Mouse (Mus musculus) stomach, embryonic 14.5 days (tissue): Measurements from ENCODE around the gene Scn1b. TPM values are rescaled to one million over a fixed set of nuclear protein-coding genes. Genes with fewer than 3 reads are reported as not detected.

Experiments used
- ATAC-seq: fragments of 200-750 bp; cut with Nextera tagmentation; 2 replicates; pipeline ENCODE4 v1.8.0; 2017; ENCODE audit warnings: low read depth, moderate TSS enrichment; ENCODE audit not compliant: insufficient number of reproducible peaks, insufficient read depth, low FRiP score
- H3K27ac ChIP-seq: fragments of 300-500 bp; sonication (generic); 2 replicates; pipeline ENCODE4 v1.5.1; 2014; ENCODE audit warnings: mild to moderate bottlenecking, low read length, moderate library complexity, mixed read lengths
- H3K27me3 ChIP-seq: fragments of 300-500 bp; sonication (generic); 2 replicates; pipeline ENCODE4 v1.6.1; 2014; ENCODE audit warnings: low read length, control low read depth, mixed read lengths; ENCODE audit not compliant: control insufficient read depth, insufficient read depth
- H3K36me3 ChIP-seq: fragments of 300-500 bp; sonication (generic); 2 replicates; pipeline ENCODE4 v1.6.1; 2014; ENCODE audit warnings: mild to moderate bottlenecking, control low read depth, low read length, moderate library complexity, mixed read lengths; ENCODE audit not compliant: control insufficient read depth, insufficient read depth
- H3K4me1 ChIP-seq: fragments of 300-500 bp; sonication (generic); 2 replicates; pipeline ENCODE4 v1.6.1; 2014; ENCODE audit warnings: low read length, control low read depth, mixed read lengths; ENCODE audit not compliant: control insufficient read depth, insufficient read depth
- H3K4me2 ChIP-seq: fragments of 300-500 bp; sonication (generic); replicated peaks from 2 replicates; pipeline ENCODE4 v1.6.1; 2014; ENCODE audit warnings: low read depth, low read length, control low read depth
- H3K4me3 ChIP-seq: fragments of 300-500 bp; sonication (generic); 2 replicates; pipeline ENCODE4 v1.5.1; 2014; ENCODE audit warnings: low read depth, low read length, control low read depth
- H3K9ac ChIP-seq: fragments of 300-500 bp; sonication (generic); replicated peaks from 2 replicates; pipeline ENCODE4 v1.6.1; 2014; ENCODE audit warnings: low read depth, mild to moderate bottlenecking, control low read depth, low read length, moderate library complexity, mixed read lengths
- H3K9me3 ChIP-seq: fragments of 300-500 bp; sonication (generic); 2 replicates; pipeline ENCODE4 v1.6.1; 2016; ENCODE audit warnings: low read depth, low read length, control low read depth; ENCODE audit not compliant: control insufficient read depth
- WGBS: fragments of 180-500 bp; shearing (Covaris S2); extraction: QIAGEN DNeasy Blood & Tissue Kit; methylation state at CpG from one replicate; pipeline ENCODE4 v1.1.7; 2014; 5-methylcytosine and 5-hydroxymethylcytosine counted together
- polyA plus RNA-seq: library from polyadenylated mRNA; unstranded; fragments of >200 nt; fragmentation: Nextera tagmentation; extraction: Ambion mirVana; gene quantifications from 2 replicates; pipeline ENCODE4 v1.2.1, GENCODE M21; 2014

The Scn1b gene
- polyA plus RNA-seq = 1.2 and 1.4 TPM in 2 replicates

GRCm38 (mm10) chr7:31126851-31127724 is at the start of gene Scn1b:
Gene Scn1b (minus strand): TSS chr7:31127003.
- peak within 1 kb of the TSS; percentile 96 for H3K4me2 ChIP-seq
- peaks cover 7% of the 10 kb centered on the region; the same call in 1 of the 2 replicates for H3K27me3 ChIP-seq
- peak within 1 kb of the TSS; percentile 46; the same call in 1 of the 2 replicates for H3K9ac ChIP-seq
- H3K4me3 ChIP-seq = peak within 1 kb of the TSS; percentile 47
- peaks cover 35% of the 10 kb centered on the region for H3K36me3 ChIP-seq
- WGBS = 1% methylated on average over 35 of the region's 60 CpGs
- H3K27ac ChIP-seq = no peak within 1 kb of the TSS
- H3K4me1 ChIP-seq = 0 out of 2 replicates have a peak, but pooled peaks cover 4% of the 10 kb centered on the region
- no peaks in the 10 kb centered on the region for H3K9me3 ChIP-seq
- peak; percentile 30; the same call in 1 of the 2 replicates for ATAC-seq

GRCm38 (mm10) chr7:31175096-31175495 is 48.3 kb upstream of the Scn1b start:
- no peaks in the 10 kb centered on the region for H3K9me3 ChIP-seq
- no peak overlapping the region for H3K4me3 ChIP-seq
- no peaks in the 10 kb centered on the region for H3K4me1 ChIP-seq
- H3K27me3 ChIP-seq = no peaks in the 10 kb centered on the region
- no peak overlapping the region for H3K9ac ChIP-seq
- no peaks in the 10 kb centered on the region for H3K36me3 ChIP-seq
- 81% methylated on average over 3 of the region's 3 CpGs for WGBS
- no peak for ATAC-seq
- H3K27ac ChIP-seq = no peak overlapping the region
- no peak overlapping the region for H3K4me2 ChIP-seq

GRCm38 (mm10) chr7:31174466-31174865 is 47.7 kb upstream of the Scn1b start:
- Histone ChIP-seq H3K9ac (no peak overlapping the region), H3K4me2 (no peak overlapping the region), H3K36me3 (no peaks in the 10 kb centered on the region), H3K4me1 (no peaks in the 10 kb centered on the region), H3K9me3 (no peaks in the 10 kb centered on the region), H3K4me3 (no peak overlapping the region), H3K27me3 (no peaks in the 10 kb centered on the region), H3K27ac (no peak overlapping the region)
- WGBS = 70% methylated on average over 8 of the region's 8 CpGs
- ATAC-seq = no peak

GRCm38 (mm10) chr7:31172238-31172637 is 45.4 kb upstream of the Scn1b start:
- no peaks in the 10 kb centered on the region for H3K36me3 ChIP-seq
- H3K4me3 ChIP-seq = no peak overlapping the region
- no peaks in the 10 kb centered on the region for H3K9me3 ChIP-seq
- H3K4me2 ChIP-seq = no peak overlapping the region
- no peaks in the 10 kb centered on the region for H3K27me3 ChIP-seq
- ATAC-seq = no peak
- no peaks in the 10 kb centered on the region for H3K4me1 ChIP-seq
- no peak overlapping the region for H3K9ac ChIP-seq
- no peak overlapping the region for H3K27ac ChIP-seq
- 20% methylated on average over 2 of the region's 2 CpGs for WGBS

- Histone ChIP-seq H3K4me2 (no peak overlapping the region), H3K27me3 (no peaks in the 10 kb centered on the region), H3K9me3 (no peaks in the 10 kb centered on the region), H3K27ac (no peak overlapping the region), H3K4me3 (no peak overlapping the region), H3K36me3 (no peaks in the 10 kb centered on the region), H3K4me1 (no peaks in the 10 kb centered on the region), H3K9ac (no peak overlapping the region)
- 92% methylated on average over 9 of the region's 9 CpGs for WGBS
- ATAC-seq = no peak
Measured at GRCm38 (mm10) chr7:31170520-31170919, 43.7 kb upstream of the Scn1b start.

- H3K27ac ChIP-seq = no peak overlapping the region
- 43% methylated on average over 8 of the region's 8 CpGs for WGBS
Measured at GRCm38 (mm10) chr7:31168412-31168811, 41.6 kb upstream of the Scn1b start.

GRCm38 (mm10) chr7:31164748-31165147 is 37.9 kb upstream of the Scn1b start:
- Histone ChIP-seq H3K36me3 (no peaks in the 10 kb centered on the region), H3K27ac (no peak overlapping the region), H3K4me2 (no peak overlapping the region), H3K4me3 (no peak overlapping the region), H3K9ac (no peak overlapping the region), H3K9me3 (no peaks in the 10 kb centered on the region), H3K4me1 (no peaks in the 10 kb centered on the region), H3K27me3 (no peaks in the 10 kb centered on the region)
- ATAC-seq = no peak
- WGBS = 68% methylated on average over 1 of the region's 1 CpGs

More at GRCm38 (mm10) chr7:31168412-31168811, 41.6 kb upstream of the Scn1b start:
- ATAC-seq = no peak
- no peaks in the 10 kb centered on the region for H3K4me1 ChIP-seq
- no peak overlapping the region for H3K4me2 ChIP-seq
- no peaks in the 10 kb centered on the region for H3K9me3 ChIP-seq
- no peaks in the 10 kb centered on the region for H3K27me3 ChIP-seq
- H3K4me3 ChIP-seq = no peak overlapping the region
- H3K36me3 ChIP-seq = no peaks in the 10 kb centered on the region
- no peak overlapping the region for H3K9ac ChIP-seq

- Histone ChIP-seq H3K27me3 (no peaks in the 10 kb centered on the region), H3K27ac (no peak overlapping the region), H3K4me1 (no peaks in the 10 kb centered on the region), H3K4me2 (no peak overlapping the region), H3K36me3 (no peaks in the 10 kb centered on the region), H3K9me3 (no peaks in the 10 kb centered on the region), H3K4me3 (no peak overlapping the region), H3K9ac (no peak overlapping the region)
- 63% methylated on average over 3 of the region's 3 CpGs for WGBS
- ATAC-seq = no peak
Measured at GRCm38 (mm10) chr7:31163666-31164577, 37.1 kb upstream of the Scn1b start.
